Mouse (Mus musculus) limb, embryonic 10.5 days (tissue): Measurements from ENCODE around the gene Sh3pxd2b. TPM values are rescaled to one million over a fixed set of nuclear protein-coding genes. Genes with fewer than 3 reads are reported as not detected.

ENCODE experiments used
- DNase-seq: peaks from one replicate; pipeline ENCODE4 v3.0.0-alpha.2; 2017; ENCODE audit warnings: low spot score
- H3K27ac ChIP-seq: fragments of 300-500 bp; sonication (generic); 2 replicates; pipeline ENCODE4 v1.5.1; 2016; ENCODE audit warnings: mild to moderate bottlenecking
- H3K27me3 ChIP-seq: fragments of 300-500 bp; sonication (generic); 2 replicates; pipeline ENCODE4 v1.6.1; 2016; ENCODE audit warnings: low read depth, mild to moderate bottlenecking; ENCODE audit not compliant: poor library complexity, severe bottlenecking
- H3K36me3 ChIP-seq: fragments of 300-500 bp; sonication (generic); 2 replicates; pipeline ENCODE4 v1.6.1; 2016; ENCODE audit warnings: mild to moderate bottlenecking, moderate library complexity
- H3K4me1 ChIP-seq: fragments of 300-500 bp; sonication (generic); 2 replicates; pipeline ENCODE4 v1.6.1; 2016
- H3K4me3 ChIP-seq: fragments of 300-500 bp; sonication (generic); 2 replicates; pipeline ENCODE4 v1.5.1; 2016; ENCODE audit warnings: mild to moderate bottlenecking, moderate library complexity
- H3K9me3 ChIP-seq: fragments of 300-500 bp; sonication (generic); replicated peaks from 2 replicates; pipeline ENCODE4 v1.6.1; 2016; ENCODE audit warnings: mild to moderate bottlenecking
- WGBS: fragments of 180-500 bp; shearing (Covaris S2); methylation state at CpG from one replicate; pipeline ENCODE4 v1.1.7; 2016; 5-methylcytosine and 5-hydroxymethylcytosine counted together
- polyA plus RNA-seq: library from polyadenylated mRNA; unstranded; fragments of >200 nt; fragmentation: Nextera tagmentation; extraction: Ambion mirVana; gene quantifications from 2 replicates; pipeline ENCODE4 v1.2.1, GENCODE M21; 2016

The Sh3pxd2b gene
- polyA plus RNA-seq, 1 experiment from 2014 or later: 31.3 TPM

DNA sequence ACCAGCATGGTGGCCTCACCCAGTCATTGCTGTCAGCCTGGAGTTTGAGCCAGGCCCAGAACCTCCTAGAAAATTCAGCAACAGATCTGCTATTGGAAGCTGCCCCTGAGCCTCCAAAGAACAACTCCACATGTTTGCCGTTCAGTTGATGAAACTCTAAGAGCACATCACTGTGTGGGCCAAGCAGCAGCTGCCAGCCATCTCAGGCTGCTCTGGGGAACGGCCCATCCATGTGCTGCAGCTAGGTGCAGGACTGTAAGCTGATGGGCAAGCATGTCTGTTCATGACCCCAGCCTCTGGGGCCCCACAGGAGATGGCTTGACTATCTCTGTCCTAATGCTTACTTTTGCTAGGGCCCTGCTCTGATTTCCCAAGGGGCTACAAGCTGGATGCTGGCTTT lies 19.4 kb downstream of the Sh3pxd2b start:
- Histone ChIP-seq H3K4me1 (peaks cover 36% of the 10 kb centered on the region), H3K36me3 (peaks cover 42% of the 10 kb centered on the region), H3K9me3 (no peaks in the 10 kb centered on the region), H3K27ac (no peak overlapping the region), H3K4me3 (no peak overlapping the region), H3K27me3 (no peaks in the 10 kb centered on the region)
- 94% methylated on average over 2 of the region's 2 CpGs for WGBS
- DNase-seq: no peak

DNA sequence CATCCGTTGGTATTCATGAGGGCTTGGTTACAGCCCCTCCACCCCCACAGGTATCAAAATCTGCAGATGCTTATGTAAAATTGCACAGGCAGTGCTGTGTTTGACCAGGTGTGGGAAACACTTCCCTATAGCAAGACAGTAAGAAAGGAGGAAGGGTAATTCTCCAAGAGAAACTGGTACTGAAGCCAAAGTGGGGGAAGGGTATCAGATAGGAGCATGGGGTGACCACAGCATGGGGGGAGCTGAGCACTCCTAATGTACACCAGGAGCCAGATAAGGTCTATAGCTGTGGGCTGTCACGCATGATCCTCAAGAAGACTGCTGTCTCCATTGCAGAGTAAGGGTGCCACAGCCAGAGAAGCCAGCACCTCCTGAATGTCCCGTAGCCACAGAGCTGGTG lies 21.4 kb downstream of the Sh3pxd2b start:
- Histone ChIP-seq H3K4me3 (no peak overlapping the region), H3K4me1 (peaks cover 22% of the 10 kb centered on the region), H3K9me3 (no peaks in the 10 kb centered on the region), H3K36me3 (peaks cover 55% of the 10 kb centered on the region), H3K27ac (no peak overlapping the region), H3K27me3 (no peaks in the 10 kb centered on the region)
- DNase-seq: no peak
- 90% methylated on average over 3 of the region's 3 CpGs for WGBS

DNA sequence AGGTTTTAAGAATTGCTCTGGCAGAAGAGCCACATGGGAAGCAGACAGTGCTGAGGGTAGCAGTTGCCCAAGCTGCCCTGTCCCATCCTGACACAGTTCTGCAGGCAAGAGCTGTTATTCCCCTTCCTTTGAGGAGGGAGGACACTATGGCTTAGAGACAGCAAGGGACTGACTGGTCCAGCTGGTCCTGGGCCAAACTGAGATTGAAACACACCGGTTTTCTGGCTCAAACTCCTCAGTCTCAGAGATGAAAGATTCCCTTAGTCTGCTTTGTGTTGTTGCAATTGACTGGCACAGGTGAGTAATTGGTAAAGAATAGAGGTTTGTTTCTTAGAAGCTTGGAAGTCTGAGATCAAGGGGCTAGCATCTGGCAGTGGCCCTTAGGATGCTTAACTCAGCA lies 23.3 kb downstream of the Sh3pxd2b start:
- no peak overlapping the region for H3K4me3 ChIP-seq
- H3K4me1 ChIP-seq: peaks cover 7% of the 10 kb centered on the region; the same call in 1 of the 2 replicates
- H3K36me3 ChIP-seq: peaks cover 68% of the 10 kb centered on the region
- H3K9me3 ChIP-seq: no peaks in the 10 kb centered on the region
- DNase-seq: no peak
- no peak overlapping the region for H3K27ac ChIP-seq
- 86% methylated on average over 1 of the region's 1 CpGs for WGBS
- H3K27me3 ChIP-seq: no peaks in the 10 kb centered on the region

DNA sequence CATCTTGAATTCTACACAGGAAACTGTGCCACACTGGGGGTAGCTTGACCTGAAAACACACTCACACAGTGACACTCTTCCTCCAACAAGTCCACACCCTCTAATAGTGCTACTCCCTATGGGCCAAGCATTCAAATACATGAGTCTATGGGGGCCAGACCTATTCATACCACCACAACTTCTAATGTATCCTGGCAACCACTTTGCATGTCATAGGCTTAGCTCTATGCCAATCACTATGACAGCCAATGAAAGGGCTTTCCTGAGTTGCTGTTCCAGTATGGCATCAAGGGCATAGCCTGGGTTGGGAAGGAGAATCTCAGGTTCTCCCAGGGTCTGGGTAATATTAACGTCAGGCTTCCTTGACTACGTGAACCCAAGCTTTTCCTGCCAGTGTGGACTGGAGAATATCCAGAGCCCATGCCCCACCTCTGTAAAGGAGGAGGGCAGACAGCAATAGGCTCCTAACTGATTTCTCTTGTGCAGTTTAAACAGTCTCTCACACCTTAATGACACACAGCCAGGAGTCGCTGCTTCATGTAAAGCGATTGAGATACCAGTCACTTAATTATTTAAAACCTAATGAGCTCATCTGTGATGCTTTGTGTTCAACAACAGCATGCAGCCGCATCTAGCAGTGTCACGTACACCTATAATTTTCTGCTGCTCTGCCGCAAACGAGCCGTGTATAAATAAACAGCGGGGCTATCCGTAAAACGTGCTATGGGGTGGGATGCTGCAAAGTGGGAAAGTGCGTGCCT lies 25.8 kb downstream of the Sh3pxd2b start:
- Histone ChIP-seq H3K27me3 (no peaks in the 10 kb centered on the region), H3K9me3 (no peaks in the 10 kb centered on the region), H3K36me3 (peaks cover 80% of the 10 kb centered on the region), H3K4me1 (no peaks in the 10 kb centered on the region), H3K27ac (no peak overlapping the region), H3K4me3 (no peak overlapping the region)
- DNase-seq: no peak
- WGBS: 89% methylated on average over 13 of the region's 13 CpGs

DNA sequence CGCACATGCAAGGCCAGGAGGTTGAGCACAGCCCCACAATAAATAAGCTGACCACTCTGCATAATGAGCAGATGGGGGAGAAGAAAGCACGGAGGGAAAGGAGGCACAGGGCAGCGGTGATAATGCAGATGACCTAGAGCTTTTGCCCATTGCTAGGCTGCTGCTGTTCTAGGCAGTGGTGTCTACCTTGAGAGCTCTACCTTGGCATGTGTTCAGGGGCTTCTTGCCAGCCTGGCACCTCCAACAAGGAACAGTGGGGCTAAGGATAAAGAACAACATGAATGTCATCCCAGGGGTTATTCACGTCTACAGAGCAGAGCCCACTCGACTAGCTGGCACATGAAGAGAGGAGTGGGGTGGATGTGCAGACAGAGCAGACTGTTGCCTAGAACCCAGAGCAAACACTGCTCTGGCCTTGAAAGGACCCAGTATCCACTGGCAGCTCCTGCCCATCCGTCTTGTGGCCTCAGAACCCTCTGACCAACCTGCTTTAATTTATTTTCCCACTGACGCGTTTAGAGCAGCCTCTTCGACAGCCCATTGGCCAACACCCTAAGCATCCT lies 26.5 kb downstream of the Sh3pxd2b start:
- Histone ChIP-seq H3K27me3 (no peaks in the 10 kb centered on the region), H3K4me1 (no peaks in the 10 kb centered on the region), H3K27ac (no peak overlapping the region), H3K36me3 (peaks cover 83% of the 10 kb centered on the region), H3K4me3 (no peak overlapping the region), H3K9me3 (no peaks in the 10 kb centered on the region)
- WGBS: 81% methylated on average over 9 of the region's 9 CpGs
- DNase-seq: no peak

DNA sequence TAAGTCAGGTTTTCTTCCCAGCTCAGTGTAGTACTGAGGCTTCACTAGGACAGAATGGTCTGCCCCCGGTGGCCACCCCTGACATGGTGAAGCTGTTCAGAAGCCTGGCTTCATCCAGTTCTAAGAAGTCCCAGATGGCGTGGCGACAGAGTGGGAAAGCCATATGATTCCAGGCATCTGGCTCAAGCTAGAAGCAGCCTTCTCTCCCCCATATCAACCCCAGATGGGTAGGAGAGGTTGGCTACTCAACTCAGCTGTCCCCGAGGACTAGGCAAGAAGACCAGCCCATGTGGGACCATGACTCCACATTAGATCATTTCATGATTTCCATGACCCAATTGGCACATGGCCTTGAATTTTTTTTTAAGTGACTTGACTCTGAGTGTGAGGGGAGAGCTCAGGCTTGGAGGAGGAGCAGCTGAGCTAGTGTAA lies 27.5 kb downstream of the Sh3pxd2b start:
- peaks cover 88% of the 10 kb centered on the region for H3K36me3 ChIP-seq
- H3K4me3 ChIP-seq: no peak overlapping the region
- WGBS: 72% methylated on average over 4 of the region's 4 CpGs
- no peak for DNase-seq
- H3K4me1 ChIP-seq: no peaks in the 10 kb centered on the region; the same call in 1 of the 2 replicates
- H3K27me3 ChIP-seq: no peaks in the 10 kb centered on the region
- H3K27ac ChIP-seq: no peak overlapping the region
- H3K9me3 ChIP-seq: no peaks in the 10 kb centered on the region

DNA sequence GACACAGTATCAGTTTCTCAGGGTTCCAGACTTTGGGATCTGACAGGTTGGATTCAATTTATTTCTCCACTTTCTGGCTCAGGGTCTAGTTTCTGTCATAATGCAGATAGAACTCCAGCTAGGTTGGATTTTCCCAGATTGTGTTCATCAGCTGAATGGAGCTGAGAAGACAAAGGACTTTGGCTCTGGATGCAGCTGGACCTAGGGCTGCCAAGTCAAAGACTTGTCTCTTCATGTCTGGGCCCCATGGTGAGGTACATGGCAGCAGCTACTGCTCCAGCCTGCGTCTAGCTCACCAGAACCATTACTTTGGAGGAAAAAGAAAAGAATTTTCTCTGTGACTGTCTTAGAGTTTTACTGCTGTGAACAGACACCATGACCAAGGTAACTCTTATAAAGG lies 28.5 kb downstream of the Sh3pxd2b start:
- no peaks in the 10 kb centered on the region; the same call in 1 of the 2 replicates for H3K4me1 ChIP-seq
- 96% methylated on average over 1 of the region's 1 CpGs for WGBS
- peaks cover 90% of the 10 kb centered on the region for H3K36me3 ChIP-seq
- no peak overlapping the region for H3K4me3 ChIP-seq
- no peaks in the 10 kb centered on the region for H3K27me3 ChIP-seq
- H3K9me3 ChIP-seq: no peaks in the 10 kb centered on the region
- H3K27ac ChIP-seq: no peak overlapping the region
- DNase-seq: no peak

DNA sequence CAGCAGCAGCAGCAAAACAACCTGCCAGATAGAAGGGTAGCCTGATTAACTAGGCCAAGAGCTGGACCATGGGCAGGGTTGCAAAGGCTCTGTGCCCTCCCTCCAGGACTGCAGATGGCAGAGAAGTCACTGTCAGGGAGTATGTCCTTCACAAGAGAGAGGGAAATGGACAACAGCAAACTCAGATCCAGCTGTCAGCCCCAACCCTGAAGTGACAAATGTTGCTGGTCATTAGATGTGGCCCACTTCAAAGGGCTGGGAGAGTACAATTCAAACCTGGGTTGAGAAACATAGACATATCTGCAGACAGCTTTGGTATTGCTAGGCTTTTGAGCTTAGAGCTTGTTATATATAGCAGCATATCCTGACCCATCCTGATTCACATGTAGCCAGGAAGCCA lies 32.3 kb downstream of the Sh3pxd2b start:
- H3K9me3 ChIP-seq: no peaks in the 10 kb centered on the region
- H3K4me1 ChIP-seq: peaks cover 13% of the 10 kb centered on the region
- H3K27ac ChIP-seq: no peak overlapping the region
- no peak for DNase-seq
- no peak overlapping the region for H3K4me3 ChIP-seq
- H3K27me3 ChIP-seq: no peaks in the 10 kb centered on the region
- peaks cover 86% of the 10 kb centered on the region for H3K36me3 ChIP-seq

DNA sequence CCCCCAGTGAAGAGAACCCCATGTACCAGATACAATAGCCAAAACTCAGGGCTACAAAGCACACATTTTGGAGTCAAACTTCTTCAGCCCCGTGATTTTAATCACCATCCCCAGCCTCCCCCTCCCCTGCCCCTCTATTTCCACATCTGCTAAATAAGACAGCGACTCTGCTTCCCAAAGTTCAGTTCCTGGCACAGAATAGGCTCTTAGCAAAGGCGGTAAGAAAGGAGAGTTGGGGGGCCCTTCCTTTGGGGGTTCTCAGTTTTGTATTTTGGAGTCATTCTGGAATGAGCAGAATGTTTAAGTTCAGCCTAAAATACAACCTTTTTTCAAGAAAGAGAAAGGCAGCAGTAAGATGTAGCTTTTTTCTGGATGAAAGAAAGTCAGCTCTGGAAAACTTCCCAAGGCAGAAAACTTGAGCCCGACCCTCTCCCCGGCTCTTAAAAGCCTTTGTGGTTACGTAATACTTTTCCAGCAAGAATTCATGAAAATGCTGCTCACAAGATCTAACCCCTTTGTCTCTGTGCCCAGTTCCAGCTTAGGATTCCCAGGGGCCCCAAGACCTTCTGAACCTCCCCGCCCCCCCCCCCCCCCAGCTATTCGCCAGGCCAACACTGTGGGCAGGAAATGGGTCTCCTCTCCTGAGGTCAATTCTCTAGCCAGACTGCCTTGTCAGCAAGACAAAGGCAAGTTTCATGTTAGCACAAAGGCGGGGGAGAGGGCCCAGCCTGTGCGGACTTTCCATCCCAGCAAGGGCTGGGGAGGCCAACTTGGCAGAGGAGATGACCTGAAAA lies 35.9 kb downstream of the Sh3pxd2b start:
- no peaks in the 10 kb centered on the region for H3K9me3 ChIP-seq
- H3K27ac ChIP-seq: peak overlapping the region; percentile 69
- no peaks in the 10 kb centered on the region for H3K27me3 ChIP-seq
- H3K4me1 ChIP-seq: peaks cover 13% of the 10 kb centered on the region
- peak; percentile 36 for DNase-seq
- 57% methylated on average over 10 of the region's 10 CpGs for WGBS
- no peak overlapping the region for H3K4me3 ChIP-seq
- peaks cover 87% of the 10 kb centered on the region for H3K36me3 ChIP-seq

DNA sequence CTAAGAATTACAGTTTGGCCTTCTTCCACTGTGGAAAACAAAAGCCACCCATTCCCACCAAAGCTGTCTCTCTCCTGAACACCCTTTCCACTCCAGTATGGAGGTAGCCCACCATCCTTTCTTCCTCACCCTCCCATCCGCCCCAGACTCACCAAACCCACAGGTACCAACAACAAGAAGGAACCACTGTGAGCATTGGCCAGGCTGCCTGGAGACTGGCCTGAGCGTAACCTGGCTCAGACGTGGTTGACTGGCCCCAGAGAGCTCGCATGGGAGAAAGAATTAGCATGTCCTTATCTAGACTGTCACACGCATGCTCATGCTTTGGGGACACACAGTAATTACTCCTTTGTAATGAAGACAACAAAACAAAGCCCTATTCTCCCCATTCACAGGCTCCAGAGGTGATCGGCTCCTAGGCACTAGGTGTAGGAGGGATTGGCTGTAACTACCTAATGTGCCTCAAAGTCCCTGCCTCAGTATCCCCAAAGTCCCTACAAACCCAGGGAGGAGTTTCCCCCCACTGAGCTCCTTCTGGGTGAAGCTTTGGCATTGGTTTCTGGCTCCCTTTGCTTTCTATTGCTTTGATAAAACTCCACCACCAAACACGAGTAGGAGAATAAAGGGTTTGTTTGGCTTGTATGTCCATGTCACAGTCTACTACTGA lies 36.6 kb downstream of the Sh3pxd2b start:
- Histone ChIP-seq H3K27ac (peak overlapping the region; percentile 69), H3K36me3 (peaks cover 86% of the 10 kb centered on the region), H3K27me3 (no peaks in the 10 kb centered on the region), H3K9me3 (no peaks in the 10 kb centered on the region), H3K4me3 (no peak overlapping the region), H3K4me1 (peaks cover 13% of the 10 kb centered on the region)
- no peak for DNase-seq
- WGBS: 86% methylated on average over 7 of the region's 7 CpGs

DNA sequence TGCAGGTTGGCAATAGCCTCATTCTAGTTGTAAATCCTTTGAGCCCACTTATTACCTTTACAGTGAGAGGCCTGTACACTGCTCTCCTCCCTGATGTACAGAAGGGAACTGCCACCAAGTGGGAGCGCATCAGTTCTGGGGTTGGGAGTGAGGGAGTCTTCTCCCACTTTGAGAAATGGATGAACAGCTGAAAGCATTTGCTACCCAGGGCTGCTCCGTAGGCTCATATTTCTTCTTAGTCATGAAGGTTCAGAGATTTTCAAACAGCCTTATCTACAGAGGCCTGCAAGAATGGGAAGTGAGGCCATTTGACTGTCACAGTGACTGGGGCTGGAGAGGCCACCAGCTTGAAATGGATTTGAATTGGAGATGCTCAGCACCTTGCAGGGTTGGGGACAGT lies 38.4 kb downstream of the Sh3pxd2b start:
- H3K27me3 ChIP-seq: no peaks in the 10 kb centered on the region
- no peak overlapping the region for H3K4me3 ChIP-seq
- 96% methylated on average over 2 of the region's 2 CpGs for WGBS
- H3K4me1 ChIP-seq: peaks cover 13% of the 10 kb centered on the region
- DNase-seq: no peak
- no peak overlapping the region for H3K27ac ChIP-seq
- no peaks in the 10 kb centered on the region for H3K9me3 ChIP-seq
- H3K36me3 ChIP-seq: peaks cover 89% of the 10 kb centered on the region

DNA sequence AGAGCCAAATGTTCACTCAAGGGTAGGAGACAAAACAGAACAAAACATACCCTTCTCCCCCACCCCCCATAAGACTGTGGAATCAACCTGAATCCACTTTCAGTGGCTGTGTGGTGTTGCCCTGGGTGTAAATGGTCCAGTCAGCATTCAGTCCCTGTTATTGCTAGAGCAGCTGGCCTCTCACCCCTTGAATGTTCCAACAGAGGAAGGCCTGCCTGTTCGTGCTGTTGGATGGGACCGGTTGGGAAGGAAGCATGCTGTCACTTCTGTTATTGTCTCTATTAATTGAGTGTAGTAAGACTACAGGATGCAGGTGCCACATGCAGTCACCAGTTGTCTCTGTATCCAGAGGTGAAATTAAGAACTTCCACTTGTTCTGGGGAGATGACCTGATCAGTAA lies 40.4 kb downstream of the Sh3pxd2b start:
- Histone ChIP-seq H3K27ac (no peak overlapping the region), H3K27me3 (no peaks in the 10 kb centered on the region), H3K9me3 (no peaks in the 10 kb centered on the region), H3K4me1 (peaks cover 12% of the 10 kb centered on the region), H3K36me3 (peaks cover 90% of the 10 kb centered on the region), H3K4me3 (no peak overlapping the region)
- no peak for DNase-seq
- 94% methylated on average over 2 of the region's 2 CpGs for whole genome bisulfite sequencing

DNA sequence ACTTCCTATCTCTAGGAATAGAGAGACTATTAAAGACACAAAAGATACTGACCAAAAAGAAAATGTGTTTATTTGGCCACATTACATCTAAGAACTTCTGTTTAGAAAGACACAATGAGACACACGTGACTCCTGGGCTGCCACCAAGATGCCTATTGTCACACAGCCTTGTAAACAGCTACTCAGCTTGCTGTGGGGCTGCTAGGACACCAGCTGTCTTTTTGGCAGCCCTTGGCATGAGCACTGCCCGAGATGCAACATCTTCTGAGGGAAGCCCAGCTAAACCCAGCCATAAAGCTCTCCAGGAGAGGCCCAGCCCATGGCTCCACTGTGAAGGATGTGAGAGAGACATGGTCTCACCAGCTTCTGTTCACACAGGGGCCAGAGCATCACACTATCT lies 45.5 kb downstream of the Sh3pxd2b start:
- Histone ChIP-seq H3K27ac (no peak overlapping the region), H3K4me1 (no peaks in the 10 kb centered on the region), H3K36me3 (peaks cover 95% of the 10 kb centered on the region), H3K27me3 (no peaks in the 10 kb centered on the region), H3K9me3 (no peaks in the 10 kb centered on the region), H3K4me3 (no peak overlapping the region)
- 89% methylated on average over 2 of the region's 2 CpGs for WGBS
- no peak for DNase-seq
